Mouse (Mus musculus) midbrain, postnatal 0 days (tissue): ENCODE data around the gene Tspan9. TPM values are rescaled to one million over a fixed set of nuclear protein-coding genes. Genes with fewer than 3 reads are reported as not detected.

Experiments used
- ATAC-seq: fragments of 200-750 bp; cut with Nextera tagmentation; 2 replicates; pipeline ENCODE4 v1.8.0; 2017; ENCODE audit warnings: moderate number of reproducible peaks, mild to moderate bottlenecking, moderate TSS enrichment, moderate library complexity; ENCODE audit not compliant: low FRiP score
- DNase-seq: peaks from one replicate; pipeline ENCODE4 v3.0.0-alpha.2; 2015; ENCODE audit warnings: low spot score
- H3K27ac ChIP-seq: fragments of 300-500 bp; sonication (generic); 2 replicates; pipeline ENCODE4 v1.5.1; 2014; ENCODE audit warnings: low read depth, mild to moderate bottlenecking, low read length, mixed read lengths
- H3K27me3 ChIP-seq: fragments of 300-500 bp; sonication (generic); 2 replicates; pipeline ENCODE4 v1.6.1; 2014; ENCODE audit warnings: low read length, control low read depth, mixed read lengths; ENCODE audit not compliant: insufficient read depth
- H3K36me3 ChIP-seq: fragments of 300-500 bp; sonication (generic); 2 replicates; pipeline ENCODE4 v1.6.1; 2014; ENCODE audit warnings: low read length, control low read depth, mixed read lengths; ENCODE audit not compliant: insufficient read depth
- H3K4me1 ChIP-seq: fragments of 300-500 bp; sonication (generic); 2 replicates; pipeline ENCODE4 v1.6.1; 2014; ENCODE audit warnings: mild to moderate bottlenecking, control low read depth, antibody characterized with exemption, low read length, mixed read lengths; ENCODE audit not compliant: insufficient read depth
- H3K4me2 ChIP-seq: fragments of 300-500 bp; sonication (generic); 2 replicates; pipeline ENCODE4 v1.6.1; 2014; ENCODE audit warnings: low read depth, mild to moderate bottlenecking, low read length, mixed read lengths; ENCODE audit not compliant: poor library complexity, severe bottlenecking
- H3K4me3 ChIP-seq: fragments of 300-500 bp; sonication (generic); 2 replicates; pipeline ENCODE4 v1.5.1; 2014; ENCODE audit warnings: low read depth, mild to moderate bottlenecking, low read length, moderate library complexity
- H3K9ac ChIP-seq: fragments of 300-500 bp; sonication (generic); replicated peaks from 2 replicates; pipeline ENCODE4 v1.6.1; 2014; ENCODE audit warnings: mild to moderate bottlenecking, low read length, moderate library complexity, mixed read lengths; ENCODE audit not compliant: poor library complexity, severe bottlenecking
- H3K9me3 ChIP-seq: fragments of 300-500 bp; sonication (generic); 2 replicates; pipeline ENCODE4 v1.6.1; 2016; ENCODE audit warnings: low read length, control low read depth
- CTCF ChIP-seq: IDR thresholded peaks from 2 replicates; pipeline ENCODE4 v1.5.1; 2016; ENCODE audit warnings: antibody characterized with exemption, mild to moderate bottlenecking
- WGBS: fragments of 180-500 bp; shearing (Covaris S2); extraction: QIAGEN DNeasy Blood & Tissue Kit; methylation state at CpG from one replicate; pipeline ENCODE4 v1.1.7; 2014; 5-methylcytosine and 5-hydroxymethylcytosine counted together
- polyA plus RNA-seq: library from polyadenylated mRNA; unstranded; fragments of >200 nt; fragmentation: Nextera tagmentation; extraction: Ambion mirVana; gene quantifications from 2 replicates; pipeline ENCODE4 v1.2.1, GENCODE M21; 2015
- total RNA-seq: library from RNA; depleted of rRNA; stranded (reverse); fragments of >200 nt; gene quantifications from 2 replicates; pipeline ENCODE4 v1.2.3, GENCODE M21; 2014

The Tspan9 gene
- total and polyA plus RNA-seq, 2 experiments from 2014 or later, result 50.9 to 160 TPM

GRCm38 (mm10) chr6:128155935-128156334 is 12.5 kb upstream of the Tspan9 start:
- Histone ChIP-seq H3K27ac (no peak overlapping the region), H3K27me3 (no peaks in the 10 kb centered on the region), H3K4me3 (no peak overlapping the region), H3K9ac (no peak overlapping the region), H3K36me3 (no peaks in the 10 kb centered on the region), H3K9me3 (no peaks in the 10 kb centered on the region), H3K4me1 (no peaks in the 10 kb centered on the region), H3K4me2 (no peak overlapping the region)
- 73% methylated on average over 2 of the region's 2 CpGs for WGBS
- no peak for TF ChIP-seq CTCF
- ATAC-seq, result no peak
- DNase-seq, result no peak

GRCm38 (mm10) chr6:128145765-128146164 is 2.4 kb upstream of the Tspan9 start:
- Histone ChIP-seq H3K27ac (no peak overlapping the region), H3K4me2 (no peak overlapping the region), H3K9me3 (no peaks in the 10 kb centered on the region), H3K4me3 (no peak overlapping the region), H3K9ac (no peak overlapping the region), H3K4me1 (0 out of 2 replicates have a peak, but pooled peaks cover under 1% of the 10 kb centered on the region), H3K27me3 (no peaks in the 10 kb centered on the region), H3K36me3 (no peaks in the 10 kb centered on the region)
- TF ChIP-seq CTCF, result peak; percentile 82
- ATAC-seq (no peak), DNase-seq (peak; percentile 72)
- WGBS, result 58% methylated on average over 6 of the region's 6 CpGs

- no peak for TF ChIP-seq CTCF
- Histone ChIP-seq H3K36me3 (no peaks in the 10 kb centered on the region), H3K4me2 (peak overlapping the region; percentile 95), H3K4me3 (peak overlapping the region; percentile 66), H3K27ac (no peak overlapping the region), H3K9me3 (no peaks in the 10 kb centered on the region), H3K9ac (peak overlapping the region; percentile 65), H3K27me3 (no peaks in the 10 kb centered on the region), H3K4me1 (0 out of 2 replicates have a peak, but pooled peaks cover 4% of the 10 kb centered on the region)
- ATAC-seq, result peak; percentile 53
- 5% methylated on average over 20 of the region's 20 CpGs for WGBS
- DNase-seq, result peak; percentile 67
Observed at GRCm38 (mm10) chr6:128142369-128143278, 770 bp downstream of the Tspan9 start.

- H3K9me3 ChIP-seq, result no peaks in the 10 kb centered on the region
- no peak overlapping the region for H3K9ac ChIP-seq
- H3K27ac ChIP-seq, result no peak overlapping the region
- WGBS, result 67% methylated on average over 6 of the region's 6 CpGs
- no peak overlapping the region for H3K4me3 ChIP-seq
- ATAC-seq, result no peak
- TF ChIP-seq CTCF, result no peak
- DNase-seq, result no peak
- 0 out of 2 replicates have a peak, but pooled peaks cover 4% of the 10 kb centered on the region for H3K4me1 ChIP-seq
- no peaks in the 10 kb centered on the region for H3K36me3 ChIP-seq
- no peak overlapping the region for H3K4me2 ChIP-seq
- no peaks in the 10 kb centered on the region for H3K27me3 ChIP-seq
Observed at GRCm38 (mm10) chr6:128140724-128141123, 2.7 kb downstream of the Tspan9 start.

- 84% methylated on average over 4 of the region's 4 CpGs for WGBS
- Histone ChIP-seq H3K27ac (no peak overlapping the region), H3K4me2 (no peak overlapping the region), H3K36me3 (no peaks in the 10 kb centered on the region), H3K4me1 (0 out of 2 replicates have a peak, but pooled peaks cover 4% of the 10 kb centered on the region), H3K9me3 (no peaks in the 10 kb centered on the region), H3K4me3 (no peak overlapping the region), H3K27me3 (no peaks in the 10 kb centered on the region), H3K9ac (no peak overlapping the region)
- TF ChIP-seq CTCF, result no peak
- ATAC-seq (no peak), DNase-seq (no peak)
Observed at GRCm38 (mm10) chr6:128137855-128138254, 5.5 kb downstream of the Tspan9 start.

- no peaks in the 10 kb centered on the region for H3K36me3 ChIP-seq
- H3K4me1 ChIP-seq, result 0 out of 2 replicates have a peak, but pooled peaks cover 4% of the 10 kb centered on the region
- no peak overlapping the region for H3K9ac ChIP-seq
- H3K9me3 ChIP-seq, result no peaks in the 10 kb centered on the region
- no peak overlapping the region for H3K27ac ChIP-seq
- H3K4me3 ChIP-seq, result no peak overlapping the region
- no peaks in the 10 kb centered on the region for H3K27me3 ChIP-seq
- DNase-seq, result no peak
- ATAC-seq, result no peak
- WGBS, result 86% methylated on average over 3 of the region's 3 CpGs
- H3K4me2 ChIP-seq, result no peak overlapping the region
- TF ChIP-seq CTCF, result no peak
Observed at GRCm38 (mm10) chr6:128136654-128137053, 6.7 kb downstream of the Tspan9 start.
